Mouse (Mus musculus) brain, embryonic 14.5 days (tissue): Measurements from ENCODE around the gene Rhod.

ENCODE experiments used
- CTCF ChIP-seq: fragments of 200-500 bp; IDR thresholded peaks from 2 replicates; pipeline ENCODE4 v1.5.1; 2012; ENCODE audit warnings: inconsistent platforms, mild to moderate bottlenecking, moderate library complexity, borderline replicate concordance; ENCODE audit not compliant: insufficient read depth, insufficient read length; ENCODE audit errors: extremely low read depth
- POLR2A ChIP-seq: fragments of 200-500 bp; IDR thresholded peaks from 2 replicates; pipeline ENCODE4 v1.6.1; 2012; ENCODE audit warnings: mild to moderate bottlenecking, inconsistent platforms, borderline replicate concordance; ENCODE audit not compliant: poor library complexity, insufficient read depth, insufficient read length, severe bottlenecking; ENCODE audit errors: extremely low read depth

- TF ChIP-seq CTCF (peak; percentile 50; the same call in 1 of the 2 replicates), POLR2A (no peak)
Measured at GRCm38 (mm10) chr19:4425610-4426366, 13.4 kb downstream of the Rhod start.
